ENCODE assay signal across 13 mouse cellular contexts in genomic region chr12:72983071-72983857, GRCm38 (mm10). TPM values are rescaled to one million over a fixed set of nuclear protein-coding genes. Genes with fewer than 3 reads are reported as not detected.
A peak's percentile ranks its signal among the peaks of the same experiment; 100 is the strongest.
DNase-seq lines count a peak whose midpoint lies in the region.
"Had no signal": no experiment of that assay in that cellular context is flagged by ENCODE, and none has a peak within 500 bp of the region (broad histone marks: within the 10 kb centered on the region; RNA-seq: fewer than 3 reads in every experiment).

No protein-coding gene starts in this region.

- intact Hi-C loops in heart, postnatal 25 days (cut with DNase I): no loop called here
- intact Hi-C loops in left cerebral cortex, postnatal 4 days (cut with DNase I): no loop called here

- peak; percentile 73 for DNase-seq in gastrocnemius, adult 18-20 months (ENCODE audit: low spot score)
- DNase-seq in gastrocnemius, postnatal 10 days: no peak
- DNase-seq in urinary bladder, postnatal 25 days (ENCODE audit: low spot score): peak; percentile 21
- DNase-seq in urinary bladder, postnatal 10 days (ENCODE audit: low spot score): no peak
- DNase-seq in heart, postnatal 25 days (ENCODE audit: low spot score): peak; percentile 34
- DNase-seq in right cerebral cortex, postnatal 4 days: no peak
- DNase-seq in layer of hippocampus, adult 9-10 months (ENCODE audit: low spot score): no peak
- DNase-seq in left cerebral cortex, postnatal 4 days: no peak
- DNase-seq: cerebellum, adult 18-20 months; midbrain, embryonic 14.5 days had no signal

RNA-seq across cellular contexts. Expression of gene 4930447C04Rik, which starts 42.7 kb away (rescaled TPM):
- total RNA-seq in gastrocnemius, adult 18-20 months (2021): under 1 TPM in 1 of 2 experiments, not detected in 1; 0.26 TPM
- 1 to 10 TPM; 1.3 to 1.4 TPM for total RNA-seq in gastrocnemius, postnatal 10 days (2021)
- total RNA-seq in heart, postnatal 25 days (2021): under 1 TPM; 0.28 to 0.55 TPM
- total RNA-seq in left cerebral cortex, postnatal 4 days (2021): 1 to 10 TPM; 5.8 to 7.8 TPM
- total RNA-seq: liver, adult 2 months had no signal

RNA-seq across cellular contexts. Expression of gene Six6, which starts 43.6 kb away (rescaled TPM):
- not detected for total RNA-seq in gastrocnemius, adult 18-20 months (2021)
- not detected for total RNA-seq in gastrocnemius, postnatal 10 days (2021)
- not detected for total RNA-seq in heart, postnatal 25 days (2021)
- total RNA-seq in left cerebral cortex, postnatal 4 days (2021): under 1 TPM in 1 of 2 experiments, not detected in 1; 0.10 TPM
- total RNA-seq: hematopoietic stem cell, adult 5-6 weeks; liver, adult 2 months; neutrophil, adult 5-6 weeks had no signal

Comparison
In these comparisons a context has a peak if more than half of its experiments do, and no peak if none do; other contexts are left out.
1. DNase-seq: peak in gastrocnemius, adult 18-20 months (single experiment), urinary bladder, postnatal 25 days (single experiment) and heart, postnatal 25 days (single experiment); none in gastrocnemius, postnatal 10 days (single experiment), urinary bladder, postnatal 10 days (single experiment), right cerebral cortex, postnatal 4 days (single experiment), layer of hippocampus, adult 9-10 months (single experiment) and left cerebral cortex, postnatal 4 days (single experiment).